Mouse (Mus musculus) embryonic fibroblast, embryonic 13.5 days (primary cell): Measurements from ENCODE around the gene Gna14.

Experiments
- CTCF ChIP-seq: IDR thresholded peaks from 2 replicates; pipeline ENCODE4 v1.5.1; 2011; ENCODE audit warnings: mild to moderate bottlenecking, control low read depth, low read length, moderate library complexity, borderline replicate concordance; ENCODE audit not compliant: insufficient read depth
- POLR2A ChIP-seq: IDR thresholded peaks from 2 replicates; pipeline ENCODE4 v1.6.1; 2011; ENCODE audit warnings: low read depth, mild to moderate bottlenecking, control low read depth, low read length, moderate library complexity

DNA sequence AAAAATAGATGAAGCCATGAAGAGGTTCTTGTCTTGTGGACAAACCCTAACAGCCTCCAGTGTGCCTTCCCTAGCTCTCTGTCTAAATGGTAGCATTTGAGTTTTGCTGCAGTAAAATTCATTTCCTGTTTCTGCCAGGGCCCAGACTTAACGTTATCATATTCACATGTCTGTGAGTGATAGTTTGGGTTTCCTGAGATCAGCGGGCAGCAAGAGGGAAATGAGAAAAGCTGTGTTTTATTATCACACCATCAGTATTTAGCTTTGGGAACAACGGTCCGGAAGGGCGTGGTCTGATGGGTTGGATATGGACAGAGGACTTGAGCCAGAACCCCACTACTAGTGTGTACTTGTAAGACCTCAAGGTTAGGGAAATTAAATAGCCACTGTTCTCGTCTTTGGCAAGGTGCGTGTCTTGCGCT lies 42.6 kb downstream of the Gna14 start:
- TF ChIP-seq CTCF (no peak), POLR2A (no peak)
